Mouse (Mus musculus): ENCODE data around the gene Pwp1.
"Not testable (repeated sequence)": the region's sequence is repeated elsewhere in the genome, so short reads cannot be mapped to it uniquely, and the experiment has no call there.

Gene Pwp1

GRCm38 (mm10) chr10:85829085-85829853, at the start of gene Pwp1:
Pwp1 (plus strand) TSS chr10:85829494.
- peak; percentile 62 for DNase-seq (ENCODE audit: low read depth, low spot score)

DNA sequence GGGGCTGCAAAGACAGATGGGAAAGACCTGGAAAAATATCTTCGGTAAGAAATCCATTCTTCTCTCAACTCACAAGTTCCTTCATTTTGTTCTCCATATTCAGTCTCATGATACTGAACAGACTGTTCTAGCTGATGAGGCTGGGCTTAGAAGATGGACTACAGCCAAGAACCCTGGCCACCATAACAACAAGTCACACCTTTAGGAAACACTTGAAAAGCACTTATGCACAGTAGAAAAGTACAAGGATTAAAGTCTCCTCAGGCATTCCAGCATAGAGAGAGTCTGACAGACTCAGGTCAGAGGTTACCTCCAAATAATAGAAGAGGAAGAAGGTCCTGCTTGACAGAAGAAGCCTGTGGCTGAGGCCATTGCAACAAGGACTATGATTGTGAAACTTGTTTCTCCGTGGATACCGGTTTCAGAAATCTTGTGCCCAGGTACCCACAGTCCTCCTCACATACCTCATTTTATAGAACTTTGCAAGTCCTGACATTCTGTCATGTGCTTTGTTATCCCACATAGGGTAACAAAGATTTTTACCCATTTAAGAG, 7.1 kb upstream of the Pwp1 start:
- not testable (repeated sequence) for DNase-seq (ENCODE audit: low read depth, low spot score)

DNA sequence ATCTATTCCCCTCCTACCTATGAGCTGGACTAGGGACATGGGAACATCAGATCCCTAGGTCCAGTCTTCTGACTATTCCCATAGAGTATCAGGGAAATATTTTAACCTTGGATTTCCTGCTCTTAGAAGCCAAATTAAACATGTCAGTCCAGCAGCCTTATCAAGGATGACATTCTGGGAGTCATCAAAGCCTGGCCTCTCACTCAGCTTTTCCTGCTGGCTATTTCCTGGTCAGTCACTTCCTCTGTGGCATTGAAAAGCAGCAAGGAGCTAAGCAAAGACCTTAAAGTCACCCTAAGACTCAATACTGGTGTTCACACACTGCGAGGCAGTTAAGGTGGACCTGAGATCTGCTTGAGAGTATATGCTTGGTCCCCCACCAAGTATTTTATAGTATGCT, 5.5 kb upstream of the Pwp1 start:
- DNase-seq (ENCODE audit: low read depth, low spot score): not testable (repeated sequence)

DNA sequence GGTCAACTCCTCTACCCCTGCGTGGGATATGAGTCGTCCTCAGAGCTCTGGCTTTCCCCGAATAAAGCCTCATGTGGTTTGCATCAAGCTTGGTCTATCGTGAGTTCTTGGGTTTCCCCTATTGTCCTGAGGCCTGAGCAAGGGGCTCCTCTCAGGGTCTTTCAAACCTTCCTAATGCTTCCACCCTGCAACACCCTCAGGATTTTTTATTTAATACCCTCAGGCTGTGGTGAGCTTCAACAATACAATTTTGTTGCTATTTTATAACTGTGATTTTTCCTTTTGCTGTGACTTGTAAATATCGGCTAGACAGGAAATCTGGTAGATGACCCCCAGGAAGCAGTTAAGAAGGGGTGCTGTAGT, 591 bp upstream of the Pwp1 start:
- DNase-seq (ENCODE audit: low read depth, low spot score): not testable (repeated sequence)

GRCm38 (mm10) chr10:85846105-85846862, 17.0 kb downstream of the Pwp1 start:
- DNase-seq (ENCODE audit: low read depth, low spot score): no peak

- peak; percentile 92 for DNase-seq (ENCODE audit: low read depth, low spot score)
Observed at GRCm38 (mm10) chr10:85871698-85872478, 42.6 kb downstream of the Pwp1 start.

DNA sequence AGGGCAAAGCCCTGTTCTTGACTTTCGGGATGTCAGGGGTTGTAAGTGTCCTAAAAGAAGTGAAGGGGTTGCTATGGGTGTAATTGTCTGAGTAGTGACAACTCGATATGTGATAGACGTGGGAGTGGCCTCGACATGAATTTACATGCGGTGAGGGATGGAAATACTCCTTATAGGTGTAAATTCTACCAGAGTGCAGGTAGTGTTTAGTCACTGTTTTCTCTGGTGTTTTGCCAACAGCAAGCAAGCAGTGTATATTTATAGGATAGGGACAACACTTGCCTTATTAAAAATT, 43.1 kb downstream of the Pwp1 start:
- no peak for DNase-seq (ENCODE audit: low read depth, low spot score)

GRCm38 (mm10) chr10:85873861-85874544, 44.7 kb downstream of the Pwp1 start:
- DNase-seq (ENCODE audit: low read depth, low spot score): no peak

GRCm38 (mm10) chr10:85875812-85876211, 46.5 kb downstream of the Pwp1 start:
- DNase-seq (ENCODE audit: low read depth, low spot score): no peak

DNA sequence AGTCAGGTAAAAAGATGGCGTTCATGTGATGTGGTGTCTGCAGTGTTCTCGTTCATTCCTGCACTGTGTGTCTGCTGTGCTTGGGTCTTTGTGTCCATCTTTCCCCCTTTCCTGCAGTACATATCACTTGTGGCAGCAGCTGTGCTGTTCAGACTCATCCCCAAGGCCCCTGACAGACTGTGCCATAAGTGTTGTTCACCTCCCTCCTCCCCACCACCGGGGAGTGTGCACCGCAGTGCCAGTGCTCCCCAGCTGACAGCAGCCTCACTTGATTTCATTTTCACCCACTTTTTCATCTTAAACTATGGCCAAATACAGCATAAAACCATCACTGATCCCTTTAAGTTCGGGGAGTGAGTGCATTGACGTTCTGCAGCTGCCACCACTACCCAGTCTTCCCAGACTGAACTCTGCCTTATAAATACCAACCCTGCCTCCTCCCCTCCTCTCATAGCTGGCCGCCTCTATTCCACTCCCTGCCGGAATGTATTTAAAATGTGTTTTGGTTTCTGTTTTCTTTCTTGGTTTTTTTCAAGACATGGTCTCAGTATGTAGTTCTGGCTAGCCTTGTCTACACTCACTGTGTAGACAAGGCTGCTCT, 50.7 kb downstream of the Pwp1 start:
- DNase-seq (ENCODE audit: low read depth, low spot score): no peak

DNA sequence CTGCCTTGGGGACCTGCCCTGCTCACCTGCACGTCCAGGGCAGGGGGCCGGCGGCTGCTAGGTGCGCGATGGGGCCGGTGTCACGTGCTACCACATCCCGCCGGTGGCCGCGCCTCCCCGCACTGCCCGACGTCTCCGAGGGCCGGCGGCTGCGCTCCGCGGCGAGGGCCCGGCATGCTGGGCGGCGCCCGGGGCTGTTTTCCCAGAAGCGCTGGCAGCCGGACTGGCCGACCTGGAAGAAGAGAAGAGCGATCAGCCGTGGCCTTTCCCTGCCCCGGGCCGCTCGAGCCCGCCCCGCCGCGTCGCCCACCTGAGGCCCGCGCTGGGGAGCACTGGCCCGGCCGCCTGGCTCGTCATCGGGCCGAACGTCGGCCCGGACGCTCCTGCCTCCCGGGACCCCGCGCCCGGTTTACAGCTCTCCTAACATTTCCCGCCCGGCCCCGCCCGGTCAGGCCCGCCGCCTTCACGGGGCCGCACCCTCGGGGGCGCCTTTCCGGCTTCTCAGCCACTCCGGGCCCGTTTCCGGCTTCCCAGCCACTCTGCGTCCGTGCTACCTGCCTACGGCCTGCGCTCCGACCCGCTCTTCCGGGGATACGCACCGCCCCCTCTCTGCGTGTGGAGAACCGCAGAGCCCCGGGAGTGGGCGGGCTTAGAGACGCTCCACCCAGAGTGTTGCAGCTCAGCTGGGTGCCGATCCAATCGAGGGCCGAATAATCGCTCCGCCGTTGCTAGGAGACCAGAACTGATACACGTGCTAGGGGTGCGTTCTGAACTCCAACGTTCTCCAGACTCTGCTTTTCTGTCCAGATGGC, 87.4 kb downstream of the Pwp1 start, which contains the start of gene Prdm4:
TSS of gene Prdm4 (minus strand) at position 645 of the 812 bp plus-strand sequence.
- DNase-seq (ENCODE audit: low read depth, low spot score): peak; percentile 98

DNA sequence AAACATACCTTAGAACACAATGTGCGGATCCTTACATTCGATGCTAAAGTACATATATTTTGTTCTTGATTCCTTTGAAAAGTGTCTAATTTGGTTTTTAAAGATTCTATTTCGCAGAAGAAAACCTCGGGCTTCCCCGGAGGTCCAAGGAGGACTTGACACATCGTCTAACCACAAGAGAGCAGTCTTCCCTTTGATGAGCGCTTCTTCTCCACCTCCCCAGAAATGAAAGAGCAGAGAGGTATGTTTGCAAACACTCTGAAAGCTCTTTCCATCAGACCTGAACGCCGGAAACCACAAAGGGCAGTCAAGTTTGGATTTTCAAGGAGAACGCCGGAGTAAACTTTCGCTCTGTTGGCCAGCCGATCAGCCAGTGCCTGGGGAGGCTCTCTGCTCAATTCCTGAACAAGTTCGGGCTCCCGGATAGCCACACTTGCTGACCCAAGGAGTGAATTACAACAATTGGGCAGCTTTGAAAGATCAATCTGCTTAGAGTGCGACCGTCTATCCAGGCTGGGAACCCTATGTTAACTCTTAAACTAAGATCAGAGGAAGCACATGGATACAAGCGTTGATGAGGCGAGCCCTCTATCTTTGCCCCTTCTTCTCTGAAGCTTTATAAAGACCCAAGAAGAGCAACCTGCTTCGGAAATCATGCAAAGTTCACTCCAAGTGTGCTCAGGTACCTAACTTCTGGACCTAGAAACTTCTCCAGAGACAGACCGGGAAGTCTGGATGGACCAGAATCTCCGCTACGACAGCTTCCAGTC, 98.6 kb downstream of the Pwp1 start, which contains the start of gene Ascl4:
TSS of gene Ascl4 (plus strand) at position 6 of the 770 bp plus-strand sequence.
- DNase-seq (ENCODE audit: low read depth, low spot score): no peak

DNA sequence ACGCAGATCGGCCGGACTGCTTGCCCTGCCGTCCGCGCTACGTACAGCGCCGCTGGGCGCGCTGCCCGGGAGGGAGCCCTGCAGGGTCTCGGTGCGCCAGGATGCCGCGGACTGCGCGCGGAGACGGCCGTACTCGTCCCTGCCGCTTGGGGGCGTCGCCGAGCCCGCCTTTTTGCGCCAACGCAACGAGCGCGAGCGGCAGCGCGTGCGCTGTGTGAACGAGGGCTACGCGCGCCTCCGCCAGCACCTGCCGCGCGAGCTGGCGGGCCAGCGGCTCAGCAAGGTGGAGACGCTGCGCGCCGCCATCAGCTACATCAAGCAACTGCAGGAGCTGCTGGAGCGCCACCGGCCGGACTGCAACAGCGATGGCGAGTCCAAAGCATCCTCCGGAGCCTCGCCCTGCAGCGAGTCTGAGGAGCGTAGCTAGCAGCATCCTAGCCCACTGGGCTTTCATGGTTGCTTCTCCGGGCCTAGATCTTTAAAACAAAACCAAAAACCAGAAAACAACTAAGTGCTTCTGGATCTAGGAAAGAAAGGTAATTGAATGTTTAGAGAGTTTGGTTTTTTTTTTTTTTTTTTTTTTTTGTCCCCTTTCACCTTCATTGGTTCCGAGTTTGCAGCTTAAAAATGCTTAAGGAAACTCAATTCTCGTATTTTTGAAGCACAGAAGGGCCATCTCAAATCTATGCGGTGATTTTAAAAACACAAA, 99.4 kb downstream of the Pwp1 start:
- peak; percentile 82 for DNase-seq (ENCODE audit: low read depth, low spot score)

DNA sequence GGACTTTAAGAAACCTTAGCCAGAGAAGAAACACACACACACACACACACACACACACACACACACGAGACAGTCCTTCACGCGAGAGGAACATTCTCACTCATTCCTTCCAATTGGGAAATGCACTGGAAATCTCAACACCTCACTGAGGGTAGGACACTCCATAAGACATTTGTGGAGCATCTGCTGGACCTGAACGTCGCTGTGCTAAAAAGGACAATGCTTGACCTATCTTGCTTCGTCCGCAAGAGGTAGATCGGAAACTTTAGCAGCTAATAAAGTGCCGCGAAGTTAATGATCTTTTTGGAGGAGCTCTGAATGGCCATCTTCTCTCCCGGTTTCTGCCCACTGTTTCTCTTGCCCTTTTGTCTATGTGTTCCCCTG, 99.9 kb downstream of the Pwp1 start:
- no peak for DNase-seq (ENCODE audit: low read depth, low spot score)

DNA sequence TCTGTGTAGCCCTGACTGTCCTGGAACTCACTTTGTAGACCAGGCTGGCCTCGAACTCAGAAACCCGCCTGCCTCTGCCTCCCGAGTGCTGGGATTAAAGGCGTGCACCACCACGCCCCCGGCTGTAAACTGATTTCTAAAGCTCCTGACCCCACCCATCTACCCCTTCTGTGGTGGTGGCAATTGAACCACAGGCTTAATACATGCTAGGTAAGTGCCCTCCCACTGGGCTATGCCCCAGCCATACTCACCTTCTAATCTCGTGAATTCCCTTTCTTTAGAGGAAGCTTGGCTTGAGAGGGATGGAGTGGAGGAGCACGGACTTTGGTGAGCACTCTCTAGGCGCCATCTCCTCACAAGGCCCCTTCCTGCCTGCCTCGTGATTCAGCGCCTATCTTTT, 100.7 kb downstream of the Pwp1 start:
- no peak for DNase-seq (ENCODE audit: low read depth, low spot score)

DNA sequence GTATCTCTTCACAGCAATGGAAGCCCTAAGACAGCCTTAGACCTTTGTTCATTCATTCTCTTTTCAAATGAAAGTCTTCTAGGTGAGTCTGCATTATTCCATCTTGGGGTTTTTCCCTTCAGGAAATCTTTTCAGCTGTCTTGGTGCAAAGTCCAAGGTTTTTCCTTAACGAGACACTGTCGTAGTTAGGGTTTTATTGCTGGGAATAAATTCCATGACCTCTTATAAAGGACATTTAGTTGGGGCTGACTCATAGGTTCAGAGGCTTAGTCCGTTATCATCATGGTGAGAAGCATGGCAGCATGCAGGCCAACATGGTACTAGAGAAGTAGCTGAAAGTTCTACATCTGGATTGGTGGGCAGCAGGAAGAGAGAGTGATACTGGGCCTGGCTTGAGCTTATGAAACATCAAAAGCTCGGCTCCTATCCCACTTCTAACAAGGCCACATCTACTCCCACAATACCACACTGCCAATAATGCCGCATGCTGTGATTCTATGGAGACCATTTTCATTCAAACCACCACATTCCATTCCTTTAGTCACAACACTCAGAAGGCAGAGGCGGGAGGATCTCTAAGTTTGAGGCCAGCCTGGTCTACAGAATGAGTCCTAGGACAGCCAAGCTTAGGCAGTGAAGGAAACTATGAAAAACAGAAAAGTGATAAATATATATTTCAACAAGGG, 107.1 kb downstream of the Pwp1 start:
- DNase-seq (ENCODE audit: low read depth, low spot score): no peak

Measured in mesoderm, embryonic 11.5 days (tissue).